Comparison of ENCODE assay signal across 14 mouse cellular contexts in the genomic region with DNA sequence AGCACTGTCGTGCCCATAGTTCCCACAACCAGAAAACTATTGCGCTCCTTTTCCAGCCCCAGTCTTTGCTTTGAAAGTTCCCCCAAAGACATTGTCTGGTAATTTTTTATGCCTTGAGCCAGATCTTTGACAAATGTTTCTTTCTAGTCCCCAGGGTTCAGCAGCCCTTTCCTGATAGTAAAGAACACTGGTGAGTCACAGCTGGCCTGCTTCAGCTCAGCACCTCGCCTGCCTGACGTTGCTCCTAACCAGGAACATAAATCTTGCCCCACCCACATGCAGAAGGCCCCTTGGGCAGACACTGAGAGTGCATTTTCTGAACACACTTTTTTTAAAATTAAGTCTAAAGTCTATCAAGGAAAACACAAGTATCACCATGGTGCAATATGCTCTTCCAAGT. TPM values are rescaled to one million over a fixed set of nuclear protein-coding genes. Genes with fewer than 3 reads are reported as not detected.
DNase-seq lines count a peak whose midpoint lies in the region; ATAC-seq and TF ChIP-seq lines count a peak whose summit lies in the region.
"Had no signal": no experiment of that assay in that cellular context is flagged by ENCODE, and none has a peak within 500 bp of the region (broad histone marks: within the 10 kb centered on the region; RNA-seq: fewer than 3 reads in every experiment).

No protein-coding gene starts in this region.

- peak; percentile 26 for DNase-seq in kidney, postnatal 10 days
- no peak for DNase-seq in kidney, postnatal 25 days
- DNase-seq in heart, embryonic 10.5 days (ENCODE audit: low spot score): no peak
- DNase-seq in heart, postnatal 36 days: peak; percentile 13 to 15
- DNase-seq in layer of hippocampus, adult 9-11 months: no peak
- DNase-seq in layer of hippocampus, adult 18-20 months (ENCODE audit: low spot score in 2 of 2): no peak
- DNase-seq: adrenal gland, postnatal 25 days; cerebellum, adult 2 months; liver, postnatal 0 days had no signal

- no peak overlapping the region for H3ac ChIP-seq in myocyte (ENCODE audit: control insufficient read depth, insufficient read length)

- H3K4me3 ChIP-seq in heart, embryonic 10.5 days: no peak overlapping the region
- no peak overlapping the region for H3K4me3 ChIP-seq in myocyte
- H3K4me3 ChIP-seq: embryonic facial prominence, embryonic 12.5 days had no signal

- H3K36me3 ChIP-seq in heart, embryonic 10.5 days: no peaks in the 10 kb centered on the region
- H3K36me3 ChIP-seq in myocyte (ENCODE audit: control insufficient read depth, insufficient read depth): no peaks in the 10 kb centered on the region
- H3K36me3 ChIP-seq: embryonic facial prominence, embryonic 12.5 days had no signal

- TF ChIP-seq POLR2A in myocyte (IDR thresholded peaks at IDR 0.05; ENCODE audit: insufficient read length, low read depth): no peak

- peak overlapping the region; percentile 60 for H3K4me2 ChIP-seq in myocyte (ENCODE audit: low read depth)
- H3K4me2 ChIP-seq: embryonic facial prominence, embryonic 12.5 days had no signal

- intact Hi-C loops in heart, postnatal 36 days (cut with DNase I): no loop called here

- no peak for ATAC-seq in megakaryocyte, adult 5-6 weeks (ENCODE audit: poor library complexity, severe bottlenecking)
- ATAC-seq: hindbrain, embryonic 16.5 days; liver, postnatal 0 days had no signal

- H3K9me3 ChIP-seq in heart, embryonic 10.5 days: no peaks in the 10 kb centered on the region
- H3K9me3 ChIP-seq: embryonic facial prominence, embryonic 12.5 days had no signal

- H3K27ac ChIP-seq in heart, embryonic 10.5 days: peak overlapping the region; percentile 47; the same call in 1 of the 2 replicates
- H3K27ac ChIP-seq: embryonic facial prominence, embryonic 12.5 days had no signal

- WGBS in heart, embryonic 10.5 days: 26% methylated on average over 4 of the region's 4 CpGs

- H3K4me1 ChIP-seq in heart, embryonic 10.5 days: peaks cover 23% of the 10 kb centered on the region

- H3K79me2 ChIP-seq in myocyte (ENCODE audit: control insufficient read depth, insufficient read depth): no peaks in the 10 kb centered on the region

- no peaks in the 10 kb centered on the region for H3K27me3 ChIP-seq in heart, embryonic 10.5 days (ENCODE audit: insufficient read depth, poor library complexity, severe bottlenecking)
- H3K27me3 ChIP-seq in myocyte (ENCODE audit: control insufficient read depth, insufficient read depth, insufficient read length): peaks cover 2% of the 10 kb centered on the region
- H3K27me3 ChIP-seq: embryonic facial prominence, embryonic 12.5 days had no signal

TF ChIP-seq in myocyte, 11 proteins besides CTCF, POLR2A, EP300 and RAD21:
- no peak for TF ChIP-seq MAX (IDR thresholded peaks at IDR 0.05; ENCODE audit: low read depth)

RNA-seq across cellular contexts. Expression of a gene that starts 3.6 kb away (rescaled TPM):
- not detected in 2 replicates for polyA plus RNA-seq in heart, embryonic 10.5 days (2016; fragmentation: Nextera tagmentation; extraction: Ambion mirVana)
- total RNA-seq in heart, postnatal 36 days (2021): not detected
- polyA plus RNA-seq in myocyte (2012; fragmentation: generic; extraction: Trizol): not detected
- total RNA-seq in megakaryocyte, adult 5-6 weeks (2015): not detected in 2 replicates
- not detected in 2 replicates for total RNA-seq in megakaryocyte, adult 5-6 weeks (2017)
- not detected for total RNA-seq in layer of hippocampus, adult 18-20 months (2021)
- total RNA-seq: adrenal gland, postnatal 25 days; left cerebral cortex, adult 18-20 months had no signal
- polyA plus RNA-seq: cerebellum, adult 2 months; embryonic facial prominence, embryonic 12.5 days; liver, postnatal 0 days had no signal

RNA-seq across cellular contexts. Expression of a gene that starts 14.8 kb away (rescaled TPM):
- polyA plus RNA-seq in heart, embryonic 10.5 days (2016; fragmentation: Nextera tagmentation; extraction: Ambion mirVana): 1.4 and 2.0 TPM in 2 replicates
- 1 to 10 TPM; 2.9 to 4.2 TPM for total RNA-seq in heart, postnatal 36 days (2021)
- 0.06 TPM for polyA plus RNA-seq in myocyte (2012; fragmentation: generic; extraction: Trizol)
- total RNA-seq in megakaryocyte, adult 5-6 weeks (2015): not detected in 2 replicates
- total RNA-seq in megakaryocyte, adult 5-6 weeks (2017): not detected in 2 replicates
- 10 to 100 TPM; 13.6 to 13.9 TPM for total RNA-seq in layer of hippocampus, adult 18-20 months (2021)

Comparison
In these comparisons a context has a peak if more than half of its experiments do, and no peak if none do; other contexts are left out.
1. DNase-seq: peak in kidney, postnatal 10 days (single experiment) and heart, postnatal 36 days (2 of 2); none in kidney, postnatal 25 days (0 of 2), heart, embryonic 10.5 days (single experiment), layer of hippocampus, adult 9-11 months (single experiment) and layer of hippocampus, adult 18-20 months (0 of 2).